15 mouse cellular contexts compared by ENCODE assay signal in the genomic region with DNA sequence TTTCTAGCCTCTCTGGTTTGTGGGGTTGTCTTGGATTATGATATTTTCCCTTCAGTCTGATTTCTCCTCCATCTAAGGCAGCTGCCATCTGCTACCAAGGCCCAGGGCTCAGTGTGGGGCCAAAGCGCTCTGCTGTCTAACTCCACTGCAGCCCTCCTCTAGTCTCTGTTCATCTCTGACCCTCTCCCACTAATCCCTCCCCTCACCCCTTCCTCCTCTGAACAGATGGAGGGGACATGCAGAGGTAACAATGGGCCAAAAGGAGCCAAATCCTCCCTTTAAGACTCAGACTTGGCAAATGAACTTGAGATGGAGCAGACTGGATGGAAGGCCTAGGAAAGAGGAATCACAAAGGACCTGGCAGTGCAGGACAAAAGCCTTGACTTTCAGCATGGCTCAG. TPM values are rescaled to one million over a fixed set of nuclear protein-coding genes. Genes with fewer than 3 reads are reported as not detected.
DNase-seq lines count a peak whose midpoint lies in the region; ATAC-seq and TF ChIP-seq lines count a peak whose summit lies in the region.
"Had no signal": no experiment of that assay in that cellular context is flagged by ENCODE, and none has a peak within 500 bp of the region (broad histone marks: within the 10 kb centered on the region; RNA-seq: fewer than 3 reads in every experiment).

No protein-coding gene starts in this region.

- peaks cover 22% of the 10 kb centered on the region for H3K36me3 ChIP-seq in forebrain, embryonic 12.5 days (replicated peaks)
- H3K36me3 ChIP-seq in forebrain, embryonic 15.5 days = peaks cover 4% of the 10 kb centered on the region; the same call in 1 of the 2 replicates
- no peaks in the 10 kb centered on the region for H3K36me3 ChIP-seq in hindbrain, postnatal 0 days (ENCODE audit: insufficient read depth, low read length)

- peak overlapping the region; percentile 64; the same call in 1 of the 2 replicates for H3K27ac ChIP-seq in forebrain, embryonic 12.5 days
- peak overlapping the region; percentile 29 for H3K27ac ChIP-seq in forebrain, embryonic 15.5 days (replicated peaks)
- peak overlapping the region; percentile 76 for H3K27ac ChIP-seq in hindbrain, postnatal 0 days
- H3K27ac ChIP-seq: embryonic facial prominence, embryonic 12.5 days; heart, embryonic 10.5 days had no signal

- H3K4me3 ChIP-seq in forebrain, embryonic 12.5 days (replicated peaks) = no peak overlapping the region
- no peak overlapping the region for H3K4me3 ChIP-seq in forebrain, embryonic 15.5 days
- H3K4me3 ChIP-seq in hindbrain, postnatal 0 days (ENCODE audit: low read length) = no peak overlapping the region
- H3K4me3 ChIP-seq: embryonic facial prominence, embryonic 12.5 days; erythroblast, embryonic 14.5 days; heart, embryonic 10.5 days had no signal

- no peak overlapping the region for H3K4me2 ChIP-seq in forebrain, embryonic 12.5 days
- no peak overlapping the region for H3K4me2 ChIP-seq in forebrain, embryonic 15.5 days (replicated peaks)
- no peak overlapping the region for H3K4me2 ChIP-seq in hindbrain, postnatal 0 days (ENCODE audit: low read depth, low read length)
- H3K4me2 ChIP-seq: embryonic facial prominence, embryonic 12.5 days had no signal

- WGBS in forebrain, embryonic 12.5 days = 84% methylated on average over 1 of the region's 1 CpGs
- WGBS in forebrain, embryonic 15.5 days = 68% methylated on average over 1 of the region's 1 CpGs
- WGBS in hindbrain, postnatal 0 days = 65% methylated on average over 1 of the region's 1 CpGs

- H3K9ac ChIP-seq in forebrain, embryonic 12.5 days = no peak overlapping the region
- H3K9ac ChIP-seq in forebrain, embryonic 15.5 days (replicated peaks) = no peak overlapping the region
- H3K9ac ChIP-seq in hindbrain, postnatal 0 days (replicated peaks; ENCODE audit: low read length) = no peak overlapping the region
- H3K9ac ChIP-seq: embryonic facial prominence, embryonic 12.5 days; liver, postnatal 0 days had no signal

- no peaks in the 10 kb centered on the region for H3K9me3 ChIP-seq in forebrain, embryonic 12.5 days
- H3K9me3 ChIP-seq in forebrain, embryonic 15.5 days = no peaks in the 10 kb centered on the region
- H3K9me3 ChIP-seq in hindbrain, postnatal 0 days (ENCODE audit: low read length) = no peaks in the 10 kb centered on the region
- H3K9me3 ChIP-seq: embryonic facial prominence, embryonic 12.5 days; heart, embryonic 10.5 days had no signal

- intact Hi-C loops in gastrocnemius, postnatal 14 days (cut with DNase I; ENCODE audit: low total_unique reads) = no loop called here

- DNase-seq in gastrocnemius, postnatal 14 days = peak; percentile 0
- no peak for DNase-seq in gastrocnemius, postnatal 4 days (ENCODE audit: low spot score in 2 of 2)
- DNase-seq in hindbrain, postnatal 0 days (ENCODE audit: low spot score) = peak; percentile 55
- DNase-seq in kidney, postnatal 36 days = no peak
- DNase-seq in adrenal gland, postnatal 14 days = no peak
- no peak for DNase-seq in right cerebral cortex, adult 2 months (ENCODE audit: low spot score in 2 of 2)
- DNase-seq: kidney, adult 18-20 months; kidney, postnatal 10 days; liver, postnatal 0 days; lung, postnatal 10 days had no signal

- TF ChIP-seq CTCF in hindbrain, postnatal 0 days (IDR thresholded peaks at IDR 0.05; ENCODE audit: low read depth) = no peak

- H3K4me1 ChIP-seq in forebrain, embryonic 12.5 days = peaks cover 16% of the 10 kb centered on the region
- H3K4me1 ChIP-seq in forebrain, embryonic 15.5 days = 0 out of 2 replicates have a peak, but pooled peaks cover 2% of the 10 kb centered on the region
- H3K4me1 ChIP-seq in hindbrain, postnatal 0 days (ENCODE audit: insufficient read depth, low read length) = 0 out of 2 replicates have a peak, but pooled peaks cover 2% of the 10 kb centered on the region
- H3K4me1 ChIP-seq: embryonic facial prominence, embryonic 12.5 days had no signal

- ATAC-seq in forebrain, embryonic 12.5 days (ENCODE audit: low FRiP score) = no peak
- no peak for ATAC-seq in forebrain, embryonic 15.5 days (replicated peaks)
- peak; percentile 48; the same call in 1 of the 2 replicates for ATAC-seq in hindbrain, postnatal 0 days
- ATAC-seq: liver, postnatal 0 days had no signal

- no peaks in the 10 kb centered on the region for H3K27me3 ChIP-seq in forebrain, embryonic 12.5 days
- H3K27me3 ChIP-seq in forebrain, embryonic 15.5 days = no peaks in the 10 kb centered on the region
- no peaks in the 10 kb centered on the region for H3K27me3 ChIP-seq in hindbrain, postnatal 0 days (ENCODE audit: insufficient read depth, low read length)
- H3K27me3 ChIP-seq: embryonic facial prominence, embryonic 12.5 days had no signal

RNA-seq across cellular contexts. Expression of a gene that starts 36.3 kb away (rescaled TPM):
- 1 to 10 TPM; 2.7 to 3.7 TPM for total RNA-seq in gastrocnemius, postnatal 14 days (2021)
- 10 to 100 TPM; 11.9 to 12.5 TPM for total RNA-seq in gastrocnemius, postnatal 4 days (2021)
- polyA plus RNA-seq in forebrain, embryonic 12.5 days (2016; fragmentation: Nextera tagmentation; extraction: Ambion mirVana) = 16.3 and 17.7 TPM in 2 replicates
- polyA plus RNA-seq in forebrain, embryonic 15.5 days (2015; fragmentation: Nextera tagmentation; extraction: Ambion mirVana) = 14.5 and 18.2 TPM in 2 replicates
- 13.7 and 24.6 TPM in 2 replicates for total RNA-seq in hindbrain, postnatal 0 days (2014; rRNA removed)
- polyA plus RNA-seq in hindbrain, postnatal 0 days (2015; fragmentation: Nextera tagmentation; extraction: Ambion mirVana) = 14.2 and 14.3 TPM in 2 replicates
- 12.4 and 13.1 TPM in 2 replicates for total RNA-seq in adrenal gland, postnatal 14 days (2021)

RNA-seq across cellular contexts. Expression of a gene that starts 46.1 kb away (rescaled TPM):
- total RNA-seq in gastrocnemius, postnatal 14 days (2021) = 10 to 100 TPM; 41.0 to 55.8 TPM
- total RNA-seq in gastrocnemius, postnatal 4 days (2021) = 10 to 100 TPM; 36.9 to 39.6 TPM
- 35.4 and 36.5 TPM in 2 replicates for polyA plus RNA-seq in forebrain, embryonic 12.5 days (2016; fragmentation: Nextera tagmentation; extraction: Ambion mirVana)
- 47.2 and 47.4 TPM in 2 replicates for polyA plus RNA-seq in forebrain, embryonic 15.5 days (2015; fragmentation: Nextera tagmentation; extraction: Ambion mirVana)
- total RNA-seq in hindbrain, postnatal 0 days (2014; rRNA removed) = 77.0 and 92.0 TPM in 2 replicates
- 39.3 TPM in 2 replicates for polyA plus RNA-seq in hindbrain, postnatal 0 days (2015; fragmentation: Nextera tagmentation; extraction: Ambion mirVana)
- total RNA-seq in adrenal gland, postnatal 14 days (2021) = 25.2 and 25.6 TPM in 2 replicates

Comparison
In these comparisons a context has a peak if more than half of its experiments do, and no peak if none do; other contexts are left out.
1. DNase-seq: peak in gastrocnemius, postnatal 14 days (single experiment) and hindbrain, postnatal 0 days (single experiment); none in gastrocnemius, postnatal 4 days (0 of 2), kidney, postnatal 36 days (0 of 2), adrenal gland, postnatal 14 days (single experiment) and right cerebral cortex, adult 2 months (0 of 2).
2. Peak in every context shown above with its lines, with median percentiles within 50 percentile points of each other: H3K27ac ChIP-seq.